Mouse (Mus musculus) retina, postnatal 1 day (tissue): ENCODE results near the gene 1110032A03Rik.

Source experiments
- DNase-seq: peaks from one replicate; pipeline ENCODE4 v3.0.0-alpha.2; 2012

Gene 1110032A03Rik

GRCm38 (mm10) chr9:50727925-50728651 lies 47.2 kb downstream of the 1110032A03Rik start:
- DNase-seq, result peak; percentile 95

GRCm38 (mm10) chr9:50727171-50727924 lies 48.0 kb downstream of the 1110032A03Rik start:
- DNase-seq, result peak; percentile 54

- peak; percentile 42 for DNase-seq
Measured at GRCm38 (mm10) chr9:50725921-50726590, 49.3 kb downstream of the 1110032A03Rik start.

GRCm38 (mm10) chr9:50724661-50725330 lies 50.5 kb downstream of the 1110032A03Rik start:
- DNase-seq, result peak; percentile 60

- DNase-seq, result no peak
Measured at GRCm38 (mm10) chr9:50724147-50724546, 51.2 kb downstream of the 1110032A03Rik start.

GRCm38 (mm10) chr9:50723406-50723805 lies 51.9 kb downstream of the 1110032A03Rik start:
- no peak for DNase-seq

- no peak for DNase-seq
Measured at GRCm38 (mm10) chr9:50722451-50722911, 52.8 kb downstream of the 1110032A03Rik start.

- no peak for DNase-seq
Measured at GRCm38 (mm10) chr9:50721061-50721460, 54.3 kb downstream of the 1110032A03Rik start.

- no peak for DNase-seq
Measured at GRCm38 (mm10) chr9:50718878-50719277, 56.4 kb downstream of the 1110032A03Rik start.

- no peak for DNase-seq
Measured at GRCm38 (mm10) chr9:50714188-50714587, 61.1 kb downstream of the 1110032A03Rik start.
